Mouse (Mus musculus): Measurements from ENCODE around the gene Gm20390.
A peak's percentile ranks its signal among the peaks of the same experiment; 100 is the strongest.
"Not testable (repeated sequence)": the region's sequence is repeated elsewhere in the genome, so short reads cannot be mapped to it uniquely, and the experiment has no call there.

Gene Gm20390

DNA sequence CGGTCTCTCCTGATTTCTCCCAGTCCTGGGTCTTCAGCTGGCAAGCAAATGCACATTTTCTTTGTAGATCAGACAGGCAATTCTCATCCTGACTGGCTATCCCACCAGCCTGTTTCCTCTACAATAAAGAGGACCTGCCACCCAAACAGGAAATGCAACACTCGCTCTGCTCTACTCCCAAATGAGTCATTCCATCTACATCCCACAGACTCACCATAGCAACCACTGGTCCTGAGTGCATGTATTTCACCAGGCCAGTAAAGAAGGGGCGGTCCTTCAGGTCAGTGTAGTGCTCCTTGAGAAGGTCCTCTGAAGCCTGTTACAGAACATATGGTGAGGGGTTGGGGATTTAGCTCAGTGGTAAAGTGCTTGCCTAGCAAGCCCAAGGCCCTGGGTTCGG, 5.1 kb downstream of the Gm20390 start:
- no peak for DNase-seq

DNA sequence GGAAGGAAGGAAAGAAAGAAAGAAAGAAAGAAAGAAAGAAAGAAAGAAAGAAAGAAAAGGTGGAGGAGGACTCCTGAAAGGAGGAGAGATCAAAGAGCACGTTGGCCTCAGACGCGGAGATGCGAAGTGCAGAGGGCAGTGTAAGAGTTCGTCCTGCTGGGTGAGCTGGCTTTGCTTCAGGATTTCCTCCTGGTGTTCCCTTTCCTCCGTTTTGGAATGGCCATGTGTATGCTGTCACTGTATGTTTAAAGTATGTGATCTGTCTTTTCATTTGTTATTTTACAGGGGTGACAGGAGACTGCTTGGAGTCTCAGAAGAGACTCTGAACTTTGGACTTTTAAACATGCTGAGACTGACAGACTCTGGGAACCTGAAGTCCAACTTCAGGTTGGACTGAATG, 6.6 kb downstream of the Gm20390 start:
- DNase-seq = no peak

DNA sequence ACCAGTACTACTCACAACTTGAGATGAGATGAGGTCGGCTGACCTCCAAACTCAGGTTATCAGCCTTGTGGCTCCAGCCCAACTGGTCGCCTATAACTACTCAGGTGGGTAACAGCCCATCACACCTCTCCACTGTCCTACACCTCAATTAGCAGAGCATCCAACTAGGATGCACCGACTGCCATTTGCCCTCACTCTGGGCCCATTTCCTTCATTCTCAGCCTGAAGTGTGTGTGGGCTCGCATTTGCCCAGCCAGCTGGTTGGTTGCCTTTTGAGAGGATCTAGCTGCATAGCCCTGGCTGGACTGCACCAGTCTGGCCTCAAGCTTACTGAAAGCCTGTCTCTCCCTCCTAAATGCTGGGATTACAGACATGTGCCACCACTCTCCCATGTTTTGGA, 10.3 kb downstream of the Gm20390 start:
- no peak for DNase-seq

DNA sequence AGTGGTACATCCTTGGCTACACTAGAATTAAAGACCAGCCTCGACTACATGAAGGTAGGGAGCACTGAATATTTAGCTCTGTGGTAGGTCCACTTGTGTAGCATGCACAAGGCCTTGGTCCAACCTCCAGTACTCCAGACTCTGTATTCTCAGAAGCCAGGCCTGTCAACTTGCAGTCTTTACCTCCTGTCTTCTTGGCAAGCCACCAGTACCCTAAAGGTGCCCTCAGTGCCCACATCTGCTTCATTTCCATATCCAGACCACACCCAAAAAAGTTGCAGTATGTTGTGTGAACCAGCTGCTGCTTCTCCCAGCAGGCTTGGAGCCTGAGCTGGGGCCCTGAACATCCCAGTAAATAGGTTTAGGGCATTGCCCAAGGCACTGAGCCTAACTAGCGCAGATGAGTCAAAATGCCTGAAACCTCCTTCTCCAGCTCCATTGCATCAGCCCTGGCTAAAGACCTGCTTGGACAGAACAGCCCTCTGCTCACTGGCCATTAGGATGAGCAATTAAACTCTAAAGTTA, 11.0 kb downstream of the Gm20390 start:
- DNase-seq = no peak

DNA sequence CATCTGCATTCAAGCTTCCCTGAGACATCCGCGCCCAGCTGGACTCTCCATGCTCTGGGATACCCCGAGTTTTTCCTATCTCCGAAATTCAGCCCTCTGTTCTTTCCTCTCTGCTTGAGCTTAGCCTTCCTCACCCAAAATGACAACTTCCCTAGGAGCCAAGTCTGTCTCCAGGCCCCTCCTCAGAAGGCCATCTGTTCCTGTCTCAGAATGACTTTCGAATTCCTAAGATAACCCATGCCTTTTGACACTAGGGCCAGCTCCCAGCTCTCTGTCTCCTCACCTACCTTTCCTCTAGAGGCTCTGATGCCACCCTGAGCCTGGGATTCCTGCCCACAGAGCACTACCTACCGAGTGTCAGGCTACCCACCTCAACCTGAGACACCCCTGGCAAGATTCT, 11.9 kb downstream of the Gm20390 start, which contains the start of gene Nme2:
TSS of gene Nme2 (minus strand) at position 101 of the 400 bp plus-strand sequence.
- no peak for DNase-seq

DNA sequence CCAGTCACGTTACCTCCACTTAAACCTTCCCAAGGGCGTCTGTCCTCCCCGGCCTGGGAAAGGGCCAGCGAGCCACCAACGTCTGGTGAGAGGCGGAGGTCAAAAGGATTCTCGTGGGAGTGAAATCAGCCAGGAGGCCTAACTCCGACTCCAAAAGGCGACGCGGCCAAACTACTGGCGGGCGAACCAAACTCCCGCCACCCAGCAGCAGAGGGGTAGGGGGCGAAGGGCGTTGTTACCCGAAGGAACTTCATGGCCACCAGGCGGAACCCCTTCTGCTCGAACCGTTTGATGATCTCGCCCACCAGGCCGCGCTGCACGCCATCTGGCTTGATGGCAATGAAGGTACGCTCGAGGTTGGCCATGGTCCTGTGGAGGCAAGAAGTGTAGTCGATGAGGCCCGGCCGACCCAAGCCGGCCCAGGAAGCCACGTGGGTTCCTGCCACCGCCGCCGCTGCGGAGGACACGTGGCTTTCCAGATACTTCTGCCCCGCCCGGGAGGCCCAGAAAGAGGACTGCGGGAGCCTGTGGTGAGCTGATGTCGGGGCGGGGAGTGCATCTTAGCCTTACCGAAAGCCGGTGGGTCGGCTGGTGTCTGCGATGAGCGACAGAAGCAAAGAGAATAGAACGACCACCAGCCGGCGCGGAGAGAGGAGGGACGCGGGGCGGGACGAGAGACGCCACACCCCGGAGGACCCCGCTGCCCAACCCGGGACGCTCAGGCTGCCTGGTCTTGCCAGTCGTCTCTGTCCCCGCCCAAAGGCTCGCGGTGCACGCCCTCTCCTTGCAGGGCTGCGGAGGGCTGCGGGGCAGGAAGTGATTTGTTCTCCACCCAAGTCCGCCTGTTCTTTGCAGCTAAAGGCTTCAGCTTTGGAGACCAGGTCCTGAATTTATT, 12.6 kb downstream of the Gm20390 start:
- peak; percentile 97 for DNase-seq

DNA sequence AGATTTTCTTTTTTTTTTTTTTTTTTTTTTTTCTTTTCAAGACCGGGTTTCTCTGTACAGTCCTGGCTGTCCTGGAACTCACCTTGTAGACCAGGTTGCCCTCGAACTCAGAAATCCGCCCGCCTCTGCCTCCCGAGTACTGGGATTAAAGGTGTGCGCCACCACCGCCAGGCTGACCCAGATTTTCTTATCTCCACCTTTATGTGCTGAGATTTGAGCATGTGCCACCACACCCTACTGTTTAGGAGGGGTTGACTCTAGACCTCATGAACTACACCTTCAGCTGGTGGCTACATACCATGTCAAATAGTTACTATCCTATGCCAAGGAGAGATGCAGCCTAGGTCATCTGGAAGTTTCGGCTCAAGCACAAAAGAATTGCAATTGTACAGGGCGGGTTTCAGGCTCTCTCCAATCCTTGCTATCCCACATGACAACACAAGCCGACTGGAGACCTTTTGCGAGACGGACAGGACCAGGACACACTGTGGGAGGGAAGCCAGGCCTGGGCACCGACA, 13.3 kb downstream of the Gm20390 start:
- no peak for DNase-seq

DNA sequence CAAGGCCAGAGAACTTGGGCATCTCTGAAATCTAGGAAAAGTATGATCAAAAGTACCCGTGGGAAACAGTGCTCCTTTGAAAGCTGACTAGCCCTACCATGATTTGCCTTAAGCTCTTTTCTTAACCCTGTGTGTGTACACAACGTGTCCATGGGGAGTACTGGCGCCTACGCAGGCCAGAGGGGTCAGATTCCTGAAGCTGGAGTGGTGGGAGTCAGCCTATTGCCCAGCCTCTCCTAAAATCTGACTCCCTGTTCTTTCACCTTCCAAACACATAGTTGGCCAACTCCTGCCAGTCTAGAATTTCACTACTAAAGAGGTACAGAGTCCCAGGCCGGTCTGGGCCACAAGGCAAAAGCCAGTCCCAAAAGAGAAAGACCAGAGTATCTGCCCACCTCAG, 15.7 kb downstream of the Gm20390 start:
- no peak for DNase-seq

DNA sequence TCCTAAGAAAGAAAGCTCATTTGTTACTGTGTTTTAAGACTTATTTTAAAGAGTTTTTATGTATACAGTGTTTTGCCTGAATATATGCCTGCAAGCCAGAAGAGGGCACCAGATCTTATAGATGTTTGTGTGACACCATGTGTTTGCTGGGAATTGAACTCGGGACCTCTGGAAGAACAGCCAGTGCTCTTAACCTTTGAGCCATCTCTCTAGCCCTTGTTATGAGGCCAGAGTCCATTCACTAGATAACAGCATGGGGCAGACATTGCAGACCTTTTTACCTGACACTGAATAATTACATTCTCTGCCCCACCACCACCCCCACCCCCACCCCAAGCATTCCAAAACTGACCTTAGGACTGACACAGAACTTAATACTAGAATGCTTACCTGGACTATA, 18.0 kb downstream of the Gm20390 start:
- DNase-seq = no peak

DNA sequence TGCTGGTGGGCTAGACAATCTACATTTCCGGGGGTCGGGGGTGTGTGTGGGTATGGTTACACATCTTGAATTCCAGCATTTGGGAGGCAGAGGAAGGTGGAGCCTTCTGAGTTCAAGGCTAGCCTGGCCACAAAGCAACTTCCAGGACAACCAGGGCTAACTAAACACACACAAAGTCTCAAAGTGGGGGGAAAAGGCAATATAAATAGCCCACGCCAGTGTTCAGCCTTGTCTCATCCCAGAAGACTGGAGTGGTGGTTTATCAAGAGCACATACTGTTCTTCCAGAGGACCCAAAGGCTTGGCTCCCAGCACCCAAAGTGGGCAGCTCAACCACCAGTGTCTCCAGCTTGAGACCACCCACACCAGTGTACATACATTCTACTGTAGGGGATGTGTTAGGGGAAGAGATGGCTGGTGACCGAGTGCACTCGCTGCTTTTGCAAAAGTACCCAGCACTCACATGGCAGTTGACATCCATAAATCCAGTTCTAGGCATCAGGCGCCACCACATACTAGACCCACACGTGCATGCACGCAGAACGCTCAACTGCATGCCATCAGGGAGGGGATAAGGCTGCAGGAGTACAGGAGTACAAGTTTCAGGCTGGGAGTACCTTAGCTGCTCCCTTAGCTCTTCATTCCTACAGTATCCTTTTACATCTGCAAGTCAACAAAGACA, 19.1 kb downstream of the Gm20390 start:
- DNase-seq = no peak

DNA sequence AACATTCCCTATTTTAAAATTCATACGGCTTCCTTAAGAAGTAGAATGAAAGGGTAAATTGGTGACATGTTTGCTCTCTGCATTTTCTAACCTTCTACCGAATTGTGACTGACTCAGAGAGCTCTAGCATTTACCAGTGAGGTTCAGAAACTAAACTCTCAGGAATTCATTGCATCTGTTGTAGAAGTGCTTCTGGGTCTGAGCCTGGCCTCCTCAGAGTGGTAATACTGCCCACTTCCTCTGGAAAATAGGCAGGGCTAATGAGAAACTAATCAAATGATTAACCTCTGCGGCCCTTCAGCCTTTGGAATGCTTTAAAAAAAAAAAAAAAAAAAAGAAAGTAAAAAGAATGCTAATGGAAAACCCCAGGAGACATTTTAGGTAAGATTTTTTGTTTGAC, 23.1 kb downstream of the Gm20390 start:
- no peak for DNase-seq

DNA sequence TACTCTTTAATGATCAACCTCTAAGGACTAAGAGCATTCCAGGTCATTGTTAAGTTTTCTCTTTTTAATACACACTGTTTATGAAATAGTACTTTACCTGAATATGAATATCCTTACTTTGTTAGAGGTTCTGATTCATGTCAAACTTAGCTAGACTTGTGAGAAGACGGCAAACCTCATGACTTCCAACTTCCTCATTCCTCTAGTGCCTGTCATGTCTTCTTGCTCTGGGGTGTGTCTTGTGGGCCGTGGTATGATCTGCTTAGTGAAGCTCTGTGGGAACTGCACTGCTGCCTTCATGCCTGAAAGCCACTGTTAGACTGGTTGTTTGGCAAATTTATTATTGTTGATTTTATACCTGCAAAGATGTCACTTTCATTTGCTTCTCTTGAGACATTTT, 27.2 kb downstream of the Gm20390 start:
- DNase-seq = no peak

DNA sequence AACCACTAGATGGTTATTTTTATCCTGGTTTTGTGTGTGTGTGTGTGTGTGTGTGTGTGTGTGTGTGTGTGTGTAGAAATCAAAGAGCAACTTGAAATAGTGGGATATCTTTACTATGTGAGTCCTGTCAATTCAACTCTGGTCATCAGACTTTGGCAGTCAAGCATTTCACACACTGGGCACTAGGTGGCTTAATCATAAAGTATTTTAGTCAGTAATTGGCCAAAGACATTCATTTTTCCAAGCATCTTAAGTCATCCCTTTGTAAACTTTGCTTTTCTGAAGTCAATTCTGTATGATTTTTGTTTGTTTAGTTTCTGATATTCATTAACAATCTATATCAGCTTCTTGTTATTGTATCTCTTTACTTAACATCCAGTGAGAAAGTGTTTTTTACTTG, 39.0 kb downstream of the Gm20390 start:
- no peak for DNase-seq

DNA sequence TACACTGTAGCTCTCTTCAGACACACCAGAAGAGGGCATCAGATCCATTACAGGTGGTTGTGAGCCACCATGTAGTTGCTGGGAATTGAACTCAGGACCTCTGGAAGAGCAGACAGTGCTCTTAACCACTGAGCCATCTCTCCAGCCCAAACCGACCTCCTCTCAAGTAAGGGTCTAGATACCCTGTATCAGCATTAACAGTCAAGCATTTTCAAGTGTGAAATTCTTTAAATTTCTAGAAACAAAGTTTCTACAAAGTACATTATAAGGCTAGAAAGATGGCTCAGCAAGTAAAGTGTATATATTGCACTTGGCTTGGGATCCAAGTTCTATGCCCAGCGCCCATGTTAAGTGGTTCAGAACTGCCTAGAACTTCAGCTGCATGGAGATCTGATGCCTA, 53.1 kb downstream of the Gm20390 start:
- DNase-seq = not testable (repeated sequence)

DNA sequence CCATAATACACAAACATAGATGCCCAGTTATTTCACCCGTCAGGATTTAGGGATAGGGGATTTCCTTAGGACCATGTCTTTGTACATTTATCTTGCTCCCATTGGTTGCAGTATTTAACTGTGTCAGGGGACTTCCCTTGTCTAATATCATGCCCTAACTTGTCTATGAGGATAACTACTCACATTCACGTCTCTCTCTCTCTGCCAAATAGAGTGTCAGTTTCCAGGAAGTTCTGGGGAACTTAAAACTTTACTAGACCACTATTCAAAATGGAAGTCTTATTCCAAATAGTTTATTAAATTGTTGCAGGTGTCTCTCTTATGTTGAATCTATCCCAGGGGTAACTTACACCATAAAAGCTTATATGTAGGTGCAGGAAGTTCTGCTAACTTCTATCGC, 56.5 kb downstream of the Gm20390 start:
- DNase-seq = no peak

DNA sequence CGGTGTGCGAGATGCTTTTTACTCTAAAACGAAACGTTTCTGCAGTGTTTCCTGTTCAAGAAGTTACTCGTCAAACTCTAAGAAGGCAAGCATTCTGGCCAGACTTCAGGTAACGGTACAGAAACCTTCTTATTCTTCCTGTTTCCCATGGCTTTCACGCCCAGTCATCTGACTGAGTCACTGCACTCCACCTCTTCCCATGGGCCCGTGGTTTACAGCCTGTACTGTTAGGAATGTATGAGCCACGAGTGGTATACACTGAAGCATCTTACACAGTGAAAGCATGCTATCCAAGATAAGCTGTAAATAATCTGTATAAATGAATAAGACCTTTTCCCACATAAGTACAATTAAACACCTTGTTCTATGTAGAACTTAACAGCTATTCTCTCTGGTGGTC, 59.3 kb downstream of the Gm20390 start:
- no peak for DNase-seq

DNA sequence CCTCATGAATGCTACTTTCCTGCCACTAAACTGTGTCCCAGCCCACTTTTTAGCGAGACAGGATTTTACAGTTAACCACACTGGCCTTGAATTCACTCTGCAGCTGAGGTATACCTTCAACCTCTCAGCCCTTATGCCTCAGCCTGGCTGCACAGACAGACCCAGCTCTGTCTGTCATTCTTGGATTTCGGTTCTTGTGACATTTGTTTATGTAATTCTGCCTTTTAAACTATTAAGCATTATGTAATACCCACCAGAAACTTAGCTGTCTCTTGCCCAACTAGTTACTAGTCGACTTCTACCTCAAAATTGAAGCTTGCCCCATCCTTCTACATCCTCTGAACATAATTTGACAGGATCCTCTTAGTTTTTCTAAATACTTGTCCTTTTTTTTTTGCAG, 60.3 kb downstream of the Gm20390 start:
- no peak for DNase-seq

DNA sequence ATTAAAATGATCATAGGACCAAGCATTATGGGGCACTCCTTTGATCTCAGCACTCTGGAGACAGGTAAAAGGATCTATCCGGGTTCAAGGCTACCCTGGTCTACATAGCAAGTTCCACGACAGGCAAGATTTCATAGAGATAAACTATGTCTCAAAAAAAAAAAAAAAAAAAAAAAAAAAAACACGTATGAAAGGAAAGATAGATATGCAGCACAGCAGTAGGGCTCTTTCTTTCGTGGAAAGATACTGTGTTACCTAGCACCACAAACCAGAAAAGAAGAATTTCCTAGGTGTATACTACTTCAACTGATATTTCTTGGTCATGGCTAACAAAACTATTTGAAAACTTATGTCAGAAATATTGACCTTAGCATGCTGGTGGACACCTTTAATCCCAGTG, 61.3 kb downstream of the Gm20390 start:
- no peak for DNase-seq
